ENCODE assay signal across 10 mouse cellular contexts in the genomic region with DNA sequence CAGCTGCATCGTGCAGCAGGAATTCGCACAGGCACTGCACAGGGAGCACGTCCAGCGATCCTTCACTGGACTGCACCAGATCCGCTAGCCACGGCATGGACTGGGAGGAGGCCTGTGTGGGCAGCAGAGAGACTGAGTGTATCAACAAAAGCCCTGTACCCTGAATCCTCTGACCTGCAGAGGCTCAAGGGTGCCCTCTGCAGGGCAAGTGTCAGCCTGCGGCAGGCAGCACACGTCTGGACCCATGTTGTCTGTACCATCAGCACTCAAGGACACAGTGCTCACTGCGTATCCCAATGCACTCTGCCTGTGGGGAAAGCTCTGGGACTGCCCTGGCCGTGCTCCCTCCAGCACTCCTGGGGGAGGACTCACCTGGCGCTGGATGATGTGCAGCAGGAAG. TPM values are rescaled to one million over a fixed set of nuclear protein-coding genes. Genes with fewer than 3 reads are reported as not detected.
DNase-seq lines count a peak whose midpoint lies in the region; TF ChIP-seq lines count a peak whose summit lies in the region.
"Had no signal": no experiment of that assay in that cellular context is flagged by ENCODE, and none has a peak within 500 bp of the region (broad histone marks: within the 10 kb centered on the region; RNA-seq: fewer than 3 reads in every experiment).

No protein-coding gene starts in this region.

- H3K79me2 ChIP-seq in liver, adult 2 months (ENCODE audit: control insufficient read depth, insufficient read depth, low read length), result no peaks in the 10 kb centered on the region

- no peaks in the 10 kb centered on the region for H3K27me3 ChIP-seq in E14TG2a.4 (ENCODE audit: insufficient read depth, low read length)
- H3K27me3 ChIP-seq in liver, adult 2 months (ENCODE audit: control insufficient read depth, insufficient read depth, low read length), result no peaks in the 10 kb centered on the region
- H3K27me3 ChIP-seq: heart, embryonic 15.5 days had no signal

- 84% methylated on average over 11 of the region's 11 CpGs for WGBS in liver, adult 2 months

- H3K9me3 ChIP-seq in E14TG2a.4 (ENCODE audit: low read length), result no peaks in the 10 kb centered on the region
- H3K9me3 ChIP-seq: heart, embryonic 15.5 days had no signal

- intact Hi-C loops in left cerebral cortex, adult 2 months (cut with DNase I), result no loop called here
- intact Hi-C loops in left cerebral cortex, postnatal 25 days (cut with DNase I), result no loop called here

- no peak for DNase-seq in left cerebral cortex, adult 2 months (ENCODE audit: extremely low spot score in 1 of 2, low spot score in 2 of 2)
- DNase-seq in left cerebral cortex, postnatal 25 days (ENCODE audit: low spot score in 2 of 2), result no peak
- peak; percentile 74 for DNase-seq in ZHBTc4 (ENCODE audit: low read depth, low spot score)
- no peak for DNase-seq in liver, adult 2 months (ENCODE audit: extremely low read depth, low read depth, low spot score)
- DNase-seq in frontal cortex, postnatal 10 days (ENCODE audit: low spot score in 2 of 2), result no peak
- DNase-seq in lung, postnatal 14 days, result no peak
- no peak for DNase-seq in spleen, postnatal 36 days (ENCODE audit: low spot score in 2 of 2)

- no peak overlapping the region for H3K27ac ChIP-seq in left cerebral cortex, adult 2 months
- no peak overlapping the region for H3K27ac ChIP-seq in liver, adult 2 months (replicated peaks; ENCODE audit: insufficient read depth, low read depth, low read length)
- H3K27ac ChIP-seq: heart, embryonic 15.5 days; macrophage had no signal

- TF ChIP-seq CTCF in left cerebral cortex, adult 2 months (IDR thresholded peaks at IDR 0.05), result peak; percentile 56
- peak; percentile 81 for TF ChIP-seq CTCF in E14TG2a.4 (conservative IDR thresholded peaks at IDR 0.05; ENCODE audit: low read length)
- TF ChIP-seq CTCF in liver, adult 2 months (IDR thresholded peaks at IDR 0.05; ENCODE audit: low read depth, low read length), result peak; percentile 80

- H3K4me3 ChIP-seq in left cerebral cortex, adult 2 months, result no peak overlapping the region
- H3K4me3 ChIP-seq in E14TG2a.4 (replicated peaks; ENCODE audit: low read length), result no peak overlapping the region
- H3K4me3 ChIP-seq in liver, adult 2 months (ENCODE audit: insufficient read depth, low read depth, low read length), result no peak overlapping the region
- H3K4me3 ChIP-seq: heart, embryonic 15.5 days had no signal

- H3K4me1 ChIP-seq in E14TG2a.4 (replicated peaks; ENCODE audit: low read depth, low read length), result peaks cover 17% of the 10 kb centered on the region
- H3K4me1 ChIP-seq in liver, adult 2 months (ENCODE audit: control insufficient read depth, insufficient read depth, low read length), result no peaks in the 10 kb centered on the region
- H3K4me1 ChIP-seq: heart, embryonic 15.5 days had no signal

- no peak overlapping the region for H3K9ac ChIP-seq in liver, adult 2 months (ENCODE audit: low read depth, low read length)
- H3K9ac ChIP-seq: heart, embryonic 15.5 days had no signal

- H3K36me3 ChIP-seq in E14TG2a.4 (ENCODE audit: insufficient read depth, low read length), result peaks cover 99% of the 10 kb centered on the region
- H3K36me3 ChIP-seq in liver, adult 2 months (ENCODE audit: control insufficient read depth, insufficient read depth, low read length), result no peaks in the 10 kb centered on the region

- no peak for TF ChIP-seq POLR2A in liver, adult 2 months (IDR thresholded peaks at IDR 0.05; ENCODE audit: extremely low read depth, insufficient read depth, low read length)

RNA-seq across cellular contexts. Expression of gene Ints1, which starts 11.2 kb away (rescaled TPM):
- total RNA-seq in left cerebral cortex, adult 2 months (2021), result 100 to 1,000 TPM in 1 of 2 experiments, 10 to 100 TPM in 1; 91.9 to 102 TPM
- 10 to 100 TPM; 82.7 to 91.5 TPM for total RNA-seq in left cerebral cortex, postnatal 25 days (2021)
- 10.0 and 14.2 TPM in 2 replicates for total RNA-seq in liver, adult 2 months (2014; rRNA removed)
- polyA plus RNA-seq in liver, adult 2 months (2012; rRNA removed), result 23.1 and 25.2 TPM in 2 replicates

RNA-seq across cellular contexts. Expression of gene Mafk, which starts 27.0 kb away (rescaled TPM):
- total RNA-seq in left cerebral cortex, adult 2 months (2021), result 10 to 100 TPM in 1 of 2 experiments, 1 to 10 TPM in 1; 8.9 to 11.5 TPM
- 1 to 10 TPM; 6.8 TPM for total RNA-seq in left cerebral cortex, postnatal 25 days (2021)
- 11.5 and 12.5 TPM in 2 replicates for total RNA-seq in liver, adult 2 months (2014; rRNA removed)
- 6.3 and 7.0 TPM in 2 replicates for polyA plus RNA-seq in liver, adult 2 months (2012; rRNA removed)

RNA-seq across cellular contexts. Expression of gene Micall2, which starts 28.2 kb away (rescaled TPM):
- 1 to 10 TPM; 2.2 to 3.7 TPM for total RNA-seq in left cerebral cortex, adult 2 months (2021)
- 1 to 10 TPM; 2.0 to 2.4 TPM for total RNA-seq in left cerebral cortex, postnatal 25 days (2021)
- total RNA-seq in liver, adult 2 months (2014; rRNA removed), result 1.1 and 1.3 TPM in 2 replicates
- polyA plus RNA-seq in liver, adult 2 months (2012; rRNA removed), result 0.86 and 1.2 TPM in 2 replicates

RNA-seq across cellular contexts. Expression of gene Tmem184a, which starts 55.4 kb away (rescaled TPM):
- total RNA-seq in left cerebral cortex, adult 2 months (2021), result under 1 TPM; 0.58 to 0.63 TPM
- total RNA-seq in left cerebral cortex, postnatal 25 days (2021), result under 1 TPM in 1 of 2 experiments, not detected in 1; 0.48 TPM
- 6.5 and 9.3 TPM in 2 replicates for total RNA-seq in liver, adult 2 months (2014; rRNA removed)
- 39.2 and 45.1 TPM in 2 replicates for polyA plus RNA-seq in liver, adult 2 months (2012; rRNA removed)
- polyA plus RNA-seq: macrophage had no signal
